Mouse (Mus musculus) erythroblast, embryonic 14.5 days (primary cell): ENCODE measurements around the gene Tmc2.

ENCODE experiments used
- GATA1 ChIP-seq: IDR thresholded peaks from 2 replicates; pipeline ENCODE4 v1.6.1; 2012; ENCODE audit warnings: low read length, inconsistent platforms, mixed read lengths
- TAL1 ChIP-seq: IDR thresholded peaks from 3 replicates; pipeline ENCODE4 v1.6.1; 2012; ENCODE audit warnings: low read length, inconsistent platforms, mixed read lengths

DNA sequence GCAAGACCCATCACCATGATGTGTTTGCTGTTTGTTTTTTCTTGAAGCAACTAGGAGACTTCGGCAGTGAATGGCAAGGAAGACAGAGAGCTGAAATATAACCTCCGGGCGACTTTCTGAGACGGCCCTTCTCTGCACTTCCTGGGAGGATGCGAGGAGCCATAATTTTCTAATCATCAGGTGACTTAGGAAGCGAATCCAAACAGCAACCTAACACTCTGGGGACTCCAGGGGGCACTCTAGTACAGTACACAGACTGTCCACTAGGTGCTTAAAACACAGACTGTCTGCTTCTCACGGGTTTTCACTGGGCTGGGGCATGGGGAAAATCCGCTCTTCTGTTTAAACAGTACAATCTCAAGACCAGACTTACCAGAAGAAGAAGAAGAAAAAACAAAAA is 96.4 kb downstream of the Tmc2 start:
- TF ChIP-seq TAL1 (no peak), GATA1 (no peak)
